Mouse (Mus musculus) urinary bladder, adult 18-20 months (tissue): Measurements from ENCODE around the gene Ugt1a2.

Experiments
- DNase-seq, 2 experiments: peaks; one replicate each; pipeline ENCODE4 v3.0.0; 2022; ENCODE audit warnings: low spot score in 2 of 2, mixed read lengths in 2 of 2

Gene Ugt1a2

DNA sequence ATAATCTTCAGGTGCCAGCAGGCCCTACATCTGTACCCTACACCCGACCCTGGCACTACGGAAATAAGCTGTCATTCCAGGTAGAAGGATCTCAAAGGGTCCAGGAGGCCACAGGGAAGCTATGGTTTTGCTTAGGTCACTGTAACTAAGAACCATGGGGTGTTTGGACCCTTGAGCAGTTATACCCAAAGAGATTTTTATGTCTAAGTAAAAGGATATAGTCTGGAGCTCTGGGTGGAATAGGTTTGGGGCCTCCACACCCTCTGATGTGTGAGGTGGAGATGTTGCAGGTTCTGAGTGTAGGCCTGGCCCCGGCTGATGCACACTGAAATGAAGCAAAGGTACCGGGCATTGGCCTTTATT is 33.8 kb downstream of the Ugt1a2 start:
- DNase-seq = no peak

DNA sequence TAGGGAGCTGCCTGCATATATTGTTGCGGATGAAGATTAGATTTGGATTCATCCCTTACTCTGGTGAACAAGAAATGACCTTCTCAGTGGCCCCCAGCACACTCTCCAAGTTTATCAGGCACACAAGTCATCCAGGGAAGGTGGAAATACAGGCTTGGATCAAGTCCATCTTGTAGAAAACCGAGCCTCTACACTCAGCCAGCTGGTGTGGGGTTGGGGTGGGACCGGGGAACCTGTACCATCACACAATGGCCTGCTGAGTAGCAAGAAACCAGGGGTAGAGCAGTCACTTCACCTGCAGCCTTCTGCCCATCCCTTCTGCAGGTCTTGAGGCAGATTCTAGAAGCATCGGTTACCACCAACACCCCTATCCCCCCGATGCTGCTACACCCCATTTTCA is 34.2 kb downstream of the Ugt1a2 start:
- no peak for DNase-seq

DNA sequence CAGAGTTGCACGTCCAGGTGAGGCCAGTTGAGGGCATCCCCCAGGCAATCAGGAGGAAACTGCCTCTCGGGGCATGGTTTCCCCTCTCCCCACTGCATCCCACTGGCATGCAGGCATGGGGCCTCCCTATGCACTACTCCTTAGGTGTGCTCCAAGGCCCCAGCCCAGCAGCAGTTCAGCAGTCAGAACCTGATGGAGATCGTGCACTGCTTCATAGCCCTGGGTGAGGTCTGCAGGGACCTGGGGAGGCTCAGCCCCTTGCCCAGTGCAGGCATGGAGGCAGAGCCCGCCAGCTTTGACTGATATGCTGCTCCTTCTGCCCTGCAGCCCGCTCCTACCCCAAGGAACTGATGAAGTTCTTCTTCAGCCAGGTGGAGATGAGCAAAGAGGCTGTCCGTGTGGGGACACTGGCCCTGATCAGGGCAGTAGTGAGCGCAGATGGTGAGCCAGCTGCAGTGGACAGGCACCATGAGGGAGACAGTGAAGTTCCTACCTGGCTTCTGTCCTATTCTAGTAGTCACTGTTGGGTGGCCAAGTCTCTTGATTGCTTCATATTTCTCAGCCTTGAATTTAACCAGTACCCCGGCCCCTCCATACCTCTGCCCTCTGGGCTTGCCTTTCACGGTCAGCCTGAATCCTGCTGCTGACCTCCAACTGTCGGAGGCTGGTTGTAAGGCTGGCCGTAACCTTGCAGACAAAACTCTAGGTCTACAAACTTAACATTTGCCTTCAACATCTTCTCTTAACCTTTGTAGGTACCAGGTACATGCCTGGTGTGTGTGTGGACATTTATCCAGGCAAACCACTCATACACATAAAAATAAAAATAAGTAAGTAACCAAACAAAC is 34.9 kb downstream of the Ugt1a2 start:
- no peak for DNase-seq

DNA sequence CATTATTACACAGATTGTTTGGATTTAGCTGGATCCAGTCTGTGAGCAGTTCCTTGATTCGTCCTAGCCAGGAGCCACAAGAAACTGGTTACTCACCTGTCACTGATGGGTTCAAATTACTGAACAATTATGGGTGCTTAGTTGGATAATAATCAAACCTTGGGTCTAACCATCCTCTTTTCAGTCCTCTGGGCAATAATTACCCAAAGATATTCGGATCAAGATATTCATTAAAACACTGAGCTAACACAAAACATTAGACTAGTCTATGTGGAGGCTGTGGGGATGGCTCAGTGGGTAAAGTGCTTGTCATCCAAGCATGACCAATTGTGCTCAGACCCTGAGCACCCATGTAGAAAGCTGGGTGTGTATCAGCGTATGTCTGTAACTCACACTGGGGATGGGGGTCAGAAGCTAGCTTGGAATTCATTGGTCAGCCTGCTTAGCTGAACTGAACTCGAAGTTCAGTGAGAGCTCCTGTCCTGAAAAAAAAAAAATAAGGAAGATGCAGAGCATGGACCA is 35.6 kb downstream of the Ugt1a2 start:
- no peak for DNase-seq

DNA sequence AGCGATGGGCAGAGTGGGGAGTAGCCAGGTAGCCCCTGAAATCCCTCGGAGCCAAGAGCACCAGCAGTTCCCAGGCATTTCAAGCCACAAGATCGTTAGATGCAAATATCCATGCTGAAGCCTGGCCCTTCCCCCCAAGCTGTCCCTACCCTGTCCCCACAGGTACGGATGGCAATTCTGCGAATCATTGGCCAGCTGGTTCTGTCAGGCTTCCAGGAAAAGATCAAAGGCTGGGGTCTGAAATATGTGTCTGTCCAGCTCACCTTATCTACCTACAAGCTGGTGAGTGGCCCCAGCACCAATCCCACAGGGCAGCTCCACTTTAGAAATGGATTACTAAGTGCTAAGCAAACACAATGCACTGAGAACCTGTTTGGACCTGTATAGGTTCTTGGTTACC is 36.9 kb downstream of the Ugt1a2 start:
- no peak for DNase-seq

DNA sequence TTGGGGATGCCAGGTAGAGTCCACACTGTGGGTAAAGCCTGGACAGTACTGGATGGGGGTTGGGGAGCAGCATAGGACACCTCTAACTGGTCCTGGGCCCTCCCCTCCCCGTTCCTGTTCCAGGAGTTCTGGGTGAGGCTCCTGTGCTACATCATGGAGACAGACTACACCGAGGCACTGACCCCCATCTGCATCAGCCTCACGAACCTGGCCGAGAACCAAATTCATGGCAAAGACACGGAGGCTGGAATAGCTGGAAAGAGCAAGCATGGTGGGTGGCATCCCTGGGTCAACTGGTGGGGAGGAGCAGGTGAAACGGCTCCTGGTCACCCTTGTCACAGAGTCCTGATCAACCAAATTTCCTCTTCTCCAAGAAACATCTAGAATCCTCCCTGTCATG is 38.4 kb downstream of the Ugt1a2 start:
- no peak for DNase-seq

DNA sequence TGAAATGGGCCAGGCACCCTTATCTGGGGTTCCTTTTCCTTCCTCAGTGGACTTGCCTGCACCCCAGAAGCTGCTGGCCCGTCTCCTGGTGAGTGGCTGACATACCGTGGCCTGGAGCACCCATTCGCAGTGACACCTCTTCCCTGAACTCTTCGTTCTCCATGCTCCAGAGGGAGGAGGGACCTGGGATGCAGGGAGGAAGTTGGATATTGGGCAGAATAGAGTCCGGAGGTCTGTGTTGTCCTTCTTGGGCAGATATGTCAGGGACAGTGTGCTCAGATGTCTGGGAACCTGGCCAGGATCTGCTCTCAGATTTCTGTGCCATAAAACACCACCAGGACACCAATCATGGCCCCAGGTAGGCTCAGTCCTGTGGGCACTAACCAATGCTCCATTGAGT is 39.7 kb downstream of the Ugt1a2 start:
- no peak for DNase-seq

DNA sequence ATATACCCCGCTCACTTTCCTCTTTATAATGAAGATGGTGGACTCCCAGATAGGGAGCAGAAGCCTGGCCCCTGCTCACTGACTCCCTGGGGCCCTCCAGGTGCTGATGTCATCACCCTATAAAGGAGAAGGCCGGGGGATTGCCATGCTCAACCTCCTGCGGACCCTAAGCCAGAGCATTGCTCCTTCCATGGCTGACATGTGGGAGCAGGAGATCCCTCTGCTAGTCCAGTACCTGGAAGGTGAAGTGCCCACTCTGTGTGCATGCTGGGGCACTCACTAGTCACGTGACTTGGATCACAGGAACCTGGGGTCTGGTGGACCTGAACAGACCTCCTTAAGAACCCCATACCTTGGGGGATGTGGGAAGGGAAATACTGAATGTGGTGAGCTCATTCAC is 40.2 kb downstream of the Ugt1a2 start:
- DNase-seq = no peak

DNA sequence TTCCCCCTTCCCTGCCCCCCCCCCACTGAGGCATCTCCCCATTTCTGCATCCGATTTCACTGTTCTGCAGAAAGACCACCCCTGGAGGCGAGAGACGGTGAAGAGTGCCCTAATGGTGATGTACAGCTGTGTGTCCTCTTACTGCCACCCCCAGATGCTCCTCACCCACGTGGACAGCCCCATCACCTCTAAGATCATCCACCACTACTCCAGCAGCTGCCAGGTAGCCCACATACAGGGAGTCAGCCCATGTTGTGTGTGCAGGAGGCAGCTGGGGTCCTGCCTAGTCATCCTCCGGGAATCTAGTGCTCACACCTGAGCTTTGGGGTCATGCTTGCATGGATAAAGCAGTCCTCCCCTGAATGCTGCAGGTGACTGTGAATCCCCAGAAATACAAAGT is 43.5 kb downstream of the Ugt1a2 start:
- no peak for DNase-seq

DNA sequence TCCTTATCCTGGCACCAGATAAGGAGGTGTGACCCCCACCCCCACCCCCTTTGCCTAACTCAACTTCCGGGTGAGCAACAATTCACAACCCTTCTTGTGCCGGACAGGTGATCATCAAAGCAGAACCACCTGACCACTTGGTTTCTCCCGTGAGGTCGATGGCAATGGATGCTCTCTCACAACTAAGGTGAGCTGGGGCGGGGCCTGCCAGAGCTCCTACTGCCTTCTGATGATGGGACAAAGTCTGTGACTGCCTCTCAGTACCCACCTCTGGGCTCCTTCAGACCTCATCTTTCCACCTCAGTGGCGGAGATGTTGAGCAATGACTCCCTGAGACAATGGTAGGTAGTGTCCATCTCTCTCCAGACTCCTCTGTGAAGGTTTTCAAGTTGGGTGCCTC is 45.5 kb downstream of the Ugt1a2 start:
- no peak for DNase-seq

DNA sequence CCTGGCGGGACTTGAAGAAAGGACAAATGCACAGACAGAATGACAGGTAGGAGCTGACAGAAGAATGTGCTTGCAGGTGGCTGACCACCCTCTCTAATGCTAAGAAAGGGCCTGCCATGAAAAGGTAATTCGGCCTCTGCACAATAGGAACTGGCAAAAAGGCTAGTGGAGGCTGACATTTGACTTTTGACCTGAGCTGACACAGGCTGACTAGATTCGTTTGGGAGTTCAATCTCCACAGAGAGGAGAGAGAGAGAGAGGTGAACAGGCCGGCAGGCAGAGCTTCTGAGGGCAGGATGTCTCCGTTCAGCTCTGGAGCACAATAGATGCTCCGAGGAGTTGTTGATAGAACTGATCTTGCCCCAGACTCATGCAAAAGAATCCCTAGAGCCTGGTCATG is 46.0 kb downstream of the Ugt1a2 start:
- no peak for DNase-seq

DNA sequence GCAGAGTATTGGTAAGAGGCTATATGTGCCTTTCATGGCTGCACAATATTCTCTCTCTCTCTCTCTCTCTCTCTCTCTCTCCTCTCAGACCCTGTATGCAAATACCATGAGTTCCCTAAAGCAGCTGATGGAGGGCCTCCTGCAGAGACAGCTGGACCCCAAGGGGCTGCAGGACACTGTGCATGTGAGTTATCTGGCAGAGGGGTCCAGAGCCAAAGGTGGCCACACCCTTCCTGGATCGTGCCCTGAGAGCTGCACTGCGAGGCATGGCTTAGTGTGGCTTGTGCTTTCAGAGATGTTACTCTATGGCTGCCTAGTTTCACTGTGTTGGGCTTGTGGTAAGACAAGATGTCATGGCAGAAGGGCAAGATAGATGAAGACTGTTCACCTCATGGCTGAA is 47.3 kb downstream of the Ugt1a2 start:
- no peak for DNase-seq

DNA sequence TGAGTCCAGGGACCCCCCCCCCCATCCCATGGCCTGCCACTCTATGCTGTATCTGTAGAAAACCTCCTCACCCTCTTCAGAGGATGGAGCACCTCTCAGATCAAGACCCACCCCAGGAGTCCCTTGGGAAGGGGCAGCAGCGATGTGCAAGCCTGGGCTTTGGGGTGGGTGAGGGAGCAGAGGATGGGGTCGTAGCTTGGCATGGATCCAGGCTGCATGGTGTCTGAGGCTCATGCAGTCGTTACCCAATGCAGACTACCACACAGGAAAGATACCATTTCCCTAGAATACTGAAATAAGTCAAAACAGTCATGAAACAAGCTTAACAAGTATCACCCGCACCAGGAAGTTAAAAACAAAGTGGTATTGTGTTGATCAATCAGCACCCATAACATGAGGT is 48.3 kb downstream of the Ugt1a2 start:
- no peak for DNase-seq

DNA sequence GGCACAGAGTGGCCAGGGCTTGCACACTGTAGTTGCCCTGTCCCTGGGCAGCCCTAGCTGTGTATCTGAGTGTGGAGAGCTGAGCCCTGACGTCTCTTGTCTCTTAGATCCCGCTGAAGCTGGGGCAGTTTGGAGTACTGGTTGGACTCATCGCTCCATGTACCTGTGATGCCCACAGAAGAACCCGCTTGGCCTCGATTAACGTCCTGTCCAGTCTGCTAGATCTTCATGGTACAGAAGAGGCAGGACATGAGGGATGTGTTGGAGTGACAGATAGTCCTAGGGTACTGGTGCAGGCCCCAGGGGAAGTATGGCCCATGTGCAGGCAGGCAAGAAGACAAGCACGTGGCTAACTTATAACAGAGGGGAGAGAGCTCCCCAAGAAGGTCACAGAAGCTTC is 49.2 kb downstream of the Ugt1a2 start:
- no peak for DNase-seq

DNA sequence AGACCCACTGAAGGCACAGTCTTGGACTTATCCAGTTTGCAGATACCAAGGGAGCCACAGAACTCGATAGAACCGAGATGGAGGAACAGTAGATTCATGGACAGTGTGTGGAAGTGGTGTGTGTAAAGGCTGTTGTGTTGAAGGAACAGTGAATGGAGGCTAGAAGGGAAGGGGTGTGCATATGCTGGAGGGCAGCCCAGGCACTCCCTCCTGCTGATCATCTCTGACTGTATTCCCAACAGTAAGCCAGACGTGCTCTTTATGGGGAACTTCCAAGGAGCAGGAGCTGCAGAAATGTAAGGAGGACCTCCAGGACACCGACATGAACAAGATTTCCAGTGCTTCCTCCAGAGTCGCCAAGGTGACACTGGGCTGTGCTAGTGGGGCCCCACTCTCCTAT is 49.6 kb downstream of the Ugt1a2 start:
- DNase-seq = no peak

DNA sequence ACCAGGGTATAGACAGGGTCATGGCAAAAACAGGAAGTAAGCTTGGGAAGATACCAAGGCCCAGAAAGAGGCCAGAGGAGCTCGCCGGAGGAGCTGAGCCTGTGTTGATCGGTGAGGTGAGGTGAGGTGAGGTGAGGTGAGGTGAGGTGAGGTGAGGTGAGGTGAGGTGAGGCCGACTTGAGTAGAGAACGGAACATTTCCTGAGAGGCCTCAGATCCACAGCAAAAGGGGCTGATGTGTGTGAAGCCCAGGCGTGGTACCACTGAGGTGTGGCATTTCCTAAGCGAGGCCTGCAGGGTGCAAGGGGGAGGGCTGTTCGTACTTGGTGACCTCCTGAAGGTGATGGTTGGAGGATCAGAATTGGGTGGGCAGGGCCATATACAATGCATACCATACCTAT is 52.7 kb downstream of the Ugt1a2 start:
- DNase-seq = no peak

DNA sequence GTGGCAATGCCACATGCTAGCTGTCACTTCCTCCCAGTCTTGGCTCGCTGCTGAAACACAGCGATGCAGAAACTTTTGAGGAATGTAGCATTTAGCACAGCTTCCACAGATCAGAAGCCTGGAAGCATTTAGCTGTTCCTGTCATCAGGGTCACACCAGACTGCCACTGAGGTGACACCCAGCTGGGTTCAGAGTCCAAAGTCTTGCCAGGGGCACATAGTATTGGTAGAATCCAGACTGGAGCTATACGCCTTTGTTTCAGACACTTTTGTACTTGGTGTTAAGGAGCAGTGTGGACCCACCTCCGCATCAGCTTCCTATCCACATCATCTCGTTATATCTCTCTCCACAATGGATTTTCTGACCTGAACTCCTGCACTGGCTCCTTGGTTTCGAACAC is 53.1 kb downstream of the Ugt1a2 start:
- no peak for DNase-seq

DNA sequence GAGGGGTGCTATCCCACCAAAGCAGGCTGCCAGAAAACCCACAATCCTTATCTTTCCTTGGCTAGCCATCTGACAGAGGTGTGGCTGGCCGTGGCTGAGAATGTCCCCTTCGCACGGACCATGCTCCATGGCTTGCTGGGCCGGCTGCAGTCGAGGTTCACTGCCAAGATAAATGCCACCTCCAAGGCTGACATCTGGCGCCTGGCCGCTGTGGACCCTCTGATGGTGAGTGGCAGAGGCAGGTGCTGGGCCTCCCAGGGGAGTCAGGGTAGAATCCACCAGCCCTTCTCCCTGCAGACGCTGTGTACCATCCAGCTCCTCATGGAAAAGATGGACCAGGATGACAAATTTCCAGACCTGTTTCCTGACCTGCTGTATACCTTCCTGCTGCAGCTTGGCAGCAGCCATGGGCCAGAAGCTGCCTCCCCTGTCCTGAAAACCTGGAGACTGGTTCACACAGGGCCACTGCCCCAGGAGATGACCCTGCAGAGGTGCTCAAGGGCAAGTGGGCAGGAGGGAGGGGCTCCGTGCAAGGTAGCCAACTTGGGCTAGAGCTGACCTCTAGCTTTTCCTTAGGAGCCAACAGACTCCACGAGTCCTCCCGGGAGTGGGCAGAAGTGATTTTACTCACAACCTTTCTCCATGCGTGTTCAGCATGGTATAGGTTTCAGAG is 54.5 kb downstream of the Ugt1a2 start:
- no peak for DNase-seq

DNA sequence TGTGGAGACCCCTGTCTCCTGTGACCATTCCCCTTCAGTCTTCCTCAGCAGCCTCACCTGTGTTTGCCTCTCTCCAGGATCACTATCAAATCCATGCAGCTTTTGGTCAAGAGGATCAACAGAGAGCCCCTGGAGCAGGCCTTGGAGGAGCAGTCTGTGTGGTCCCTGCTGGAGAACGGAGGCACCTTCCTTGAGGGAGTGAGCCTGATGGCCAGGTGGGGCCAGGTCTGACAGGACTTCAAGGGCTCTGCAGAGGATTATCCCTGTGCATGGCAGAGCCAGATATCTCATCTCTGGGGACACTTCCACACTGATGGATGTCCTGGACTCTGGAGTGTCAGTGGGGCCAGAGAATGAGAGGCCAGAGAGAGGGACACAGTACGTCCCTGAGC is 55.1 kb downstream of the Ugt1a2 start:
- DNase-seq = no peak

DNA sequence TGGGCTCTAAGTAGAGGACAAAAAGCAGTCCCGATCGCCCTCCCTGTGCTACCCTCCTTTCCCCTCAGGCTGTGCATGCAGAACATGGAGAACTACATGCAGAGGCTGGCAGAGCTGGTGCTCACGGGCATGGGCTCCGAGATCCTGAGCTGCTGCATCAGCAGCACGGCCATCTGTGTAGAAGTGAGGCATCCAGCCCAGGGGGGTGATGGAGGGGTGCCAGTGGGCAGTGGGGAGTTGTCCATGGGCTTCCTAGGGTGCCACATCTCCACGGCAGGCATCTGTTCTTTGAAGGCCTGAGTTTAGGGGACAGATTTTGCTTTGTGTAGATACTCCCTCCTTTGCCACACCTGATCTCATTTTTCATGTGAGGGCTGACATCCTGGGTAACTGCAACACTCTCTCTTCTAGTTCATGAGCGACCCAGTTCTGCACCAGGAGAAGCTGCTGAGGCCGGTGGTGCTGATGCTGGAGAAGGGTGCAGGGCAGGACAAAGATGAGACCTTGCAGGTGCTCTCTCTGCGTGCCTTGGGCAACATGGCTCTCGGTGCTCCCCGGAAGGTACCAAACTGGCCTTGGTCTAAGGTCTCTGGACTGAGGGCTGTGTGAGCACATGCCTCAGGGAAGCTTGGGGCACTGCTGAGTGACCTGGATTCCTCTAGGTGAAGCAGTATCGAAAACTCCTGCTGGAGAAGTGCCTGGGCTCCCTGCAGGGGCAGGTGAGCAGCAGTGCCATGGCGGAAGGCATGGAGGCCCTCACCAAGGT is 55.8 kb downstream of the Ugt1a2 start:
- no peak for DNase-seq

DNA sequence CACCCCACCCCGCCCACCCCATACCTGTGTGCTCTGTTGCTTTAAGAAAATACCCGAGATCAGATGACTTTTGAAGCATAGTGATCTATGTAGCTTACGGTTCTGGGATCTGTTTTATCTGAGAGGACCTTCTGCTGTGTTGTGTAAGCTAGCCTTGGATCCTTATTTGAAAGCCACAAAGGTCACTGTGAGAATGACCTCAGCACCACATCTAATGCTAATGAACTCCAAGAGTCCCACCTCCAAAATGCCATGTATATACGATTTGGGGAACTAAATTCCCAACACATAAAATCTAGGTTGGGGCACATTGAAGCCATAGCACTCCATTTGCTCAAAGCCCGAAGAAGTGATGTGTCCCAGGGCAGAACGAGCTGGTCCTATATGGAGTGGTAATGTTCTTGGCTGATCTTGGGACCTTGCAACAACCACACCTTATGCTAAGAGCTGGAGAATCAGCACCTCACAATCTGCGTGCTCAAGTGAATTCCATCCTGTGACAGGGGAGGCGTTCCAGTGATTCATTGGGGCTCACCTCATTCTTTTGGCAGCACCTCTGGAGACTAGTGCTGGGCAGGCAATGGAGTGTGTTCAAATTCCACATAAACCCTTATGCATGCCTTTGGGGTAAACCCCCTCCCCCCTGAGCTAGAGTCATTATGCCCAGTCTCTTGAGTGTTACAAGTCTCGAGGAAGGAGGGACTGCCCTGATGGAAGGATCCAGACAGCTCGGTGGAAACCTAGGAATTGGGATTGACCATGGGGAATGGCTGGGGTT is 56.7 kb downstream of the Ugt1a2 start:
- DNase-seq = no peak

DNA sequence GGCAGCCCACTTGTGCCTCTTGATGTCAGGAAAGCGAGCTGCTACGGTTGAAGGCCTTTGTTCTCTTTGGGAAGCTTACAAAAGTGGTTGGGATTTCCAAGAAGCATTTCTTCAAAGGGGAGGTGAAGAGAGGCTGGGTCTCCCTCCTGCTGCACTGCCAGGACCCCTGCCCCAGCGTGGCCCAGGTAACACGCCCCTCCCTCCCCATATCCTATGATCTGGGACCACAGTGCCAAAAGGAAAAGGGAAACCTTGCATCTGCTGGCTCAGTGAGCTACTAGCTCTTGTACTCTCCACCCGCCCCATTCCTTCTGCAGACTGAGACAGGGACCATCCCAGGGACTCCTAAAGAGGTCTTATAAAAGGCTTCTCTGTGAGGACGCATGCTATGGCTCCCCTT is 57.3 kb downstream of the Ugt1a2 start:
- no peak for DNase-seq
